Mouse (Mus musculus) forebrain, embryonic 16.5 days (tissue): Measurements from ENCODE around the gene Cfap97. TPM values are rescaled to one million over a fixed set of nuclear protein-coding genes. Genes with fewer than 3 reads are reported as not detected.
"Not testable (repeated sequence)": the region's sequence is repeated elsewhere in the genome, so short reads cannot be mapped to it uniquely, and the experiment has no call there.

Source experiments
- ATAC-seq: fragments of 200-750 bp; cut with Nextera tagmentation; 2 replicates; pipeline ENCODE4 v1.8.0; 2017; ENCODE audit warnings: mild to moderate bottlenecking, moderate library complexity
- H3K27ac ChIP-seq: fragments of 300-500 bp; sonication (generic); 2 replicates; pipeline ENCODE4 v1.5.1; 2014; ENCODE audit warnings: low read length, control low read depth
- H3K27me3 ChIP-seq: fragments of 300-500 bp; sonication (generic); replicated peaks from 2 replicates; pipeline ENCODE4 v1.6.1; 2014; ENCODE audit warnings: low read length; ENCODE audit not compliant: control insufficient read depth, insufficient read depth
- H3K36me3 ChIP-seq: fragments of 300-500 bp; sonication (generic); 2 replicates; pipeline ENCODE4 v1.6.1; 2014; ENCODE audit not compliant: control insufficient read depth, insufficient read depth
- H3K4me1 ChIP-seq: fragments of 300-500 bp; sonication (generic); replicated peaks from 2 replicates; pipeline ENCODE4 v1.6.1; 2014; ENCODE audit warnings: low read length; ENCODE audit not compliant: control insufficient read depth, insufficient read depth
- H3K4me2 ChIP-seq: fragments of 300-500 bp; sonication (generic); 2 replicates; pipeline ENCODE4 v1.6.1; 2014; ENCODE audit warnings: mild to moderate bottlenecking, low read length, control low read depth
- H3K4me3 ChIP-seq: fragments of 300-500 bp; sonication (generic); replicated peaks from 2 replicates; pipeline ENCODE4 v1.5.1; 2014; ENCODE audit warnings: mild to moderate bottlenecking, low read length, control low read depth
- H3K9ac ChIP-seq: fragments of 300-500 bp; sonication (generic); replicated peaks from 2 replicates; pipeline ENCODE4 v1.6.1; 2014; ENCODE audit warnings: low read depth, low read length, control low read depth
- H3K9me3 ChIP-seq: fragments of 300-500 bp; sonication (generic); 2 replicates; pipeline ENCODE4 v1.6.1; 2016; ENCODE audit warnings: low read length; ENCODE audit not compliant: control insufficient read depth
- WGBS: fragments of 180-500 bp; shearing (Covaris S2); extraction: QIAGEN DNeasy Blood & Tissue Kit; methylation state at CpG from one replicate; pipeline ENCODE4 v1.1.7; 2014; 5-methylcytosine and 5-hydroxymethylcytosine counted together
- polyA plus RNA-seq: library from polyadenylated mRNA; unstranded; fragments of >200 nt; fragmentation: Nextera tagmentation; extraction: Ambion mirVana; gene quantifications from 2 replicates; pipeline ENCODE4 v1.2.1, GENCODE M21; 2015

Cfap97 gene
- polyA plus RNA-seq, 1 experiment from 2014 or later, result 22.9 TPM

DNA sequence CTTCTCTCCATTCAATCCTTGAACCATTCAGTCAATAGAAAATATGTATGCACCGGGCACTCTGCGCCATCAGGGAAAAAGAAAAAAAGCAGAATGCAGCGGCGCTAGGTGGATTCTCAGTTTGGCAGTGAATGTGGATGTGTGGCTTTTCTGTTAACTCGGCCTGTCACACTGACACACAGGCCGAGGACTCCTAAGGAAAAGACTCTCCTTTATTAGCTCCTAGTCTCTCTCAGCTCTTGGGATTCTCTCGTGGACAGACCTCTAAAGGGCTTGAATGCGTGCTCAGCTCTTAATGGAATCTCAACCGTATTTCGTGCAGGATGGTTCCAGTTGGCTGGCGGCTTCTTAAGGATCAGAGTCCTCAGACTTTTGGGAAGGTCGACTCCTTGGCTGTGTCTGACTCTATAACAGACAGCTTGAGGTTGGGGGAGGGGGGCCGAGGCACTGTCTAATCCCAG is 60.1 kb downstream of the Cfap97 start:
- Histone ChIP-seq H3K9ac (peak overlapping the region; percentile 95), H3K27me3 (no peaks in the 10 kb centered on the region; the same call in 1 of the 2 replicates), H3K9me3 (no peaks in the 10 kb centered on the region), H3K4me2 (peak overlapping the region; percentile 88), H3K4me3 (peak overlapping the region; percentile 87), H3K4me1 (peaks cover 25% of the 10 kb centered on the region), H3K36me3 (peaks cover 16% of the 10 kb centered on the region), H3K27ac (peak overlapping the region; percentile 98)
- ATAC-seq, result no peak
- 7% methylated on average over 13 of the region's 13 CpGs for WGBS

DNA sequence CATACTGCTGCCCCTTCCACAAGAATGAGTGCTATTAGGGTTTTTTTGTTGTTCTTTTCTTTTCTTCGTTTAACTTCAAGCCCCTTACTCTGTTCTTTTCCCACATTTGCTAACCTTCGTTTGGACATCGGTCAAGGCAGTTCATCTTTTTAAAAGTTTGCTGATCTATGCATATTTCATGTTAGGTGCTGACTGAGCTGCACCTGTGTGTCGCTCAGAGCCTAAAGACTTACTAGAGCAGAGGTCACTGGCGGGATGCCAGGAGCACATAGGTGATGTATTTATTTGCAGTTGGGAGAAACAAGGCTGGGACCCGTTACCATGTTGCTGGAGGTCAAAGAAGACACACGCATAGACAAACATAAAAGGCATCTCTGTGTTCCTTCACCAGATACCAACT is 60.6 kb downstream of the Cfap97 start:
- no peak overlapping the region for H3K4me3 ChIP-seq
- no peak for ATAC-seq
- H3K36me3 ChIP-seq, result peaks cover 12% of the 10 kb centered on the region
- H3K27me3 ChIP-seq, result no peaks in the 10 kb centered on the region; the same call in 1 of the 2 replicates
- H3K27ac ChIP-seq, result no peak overlapping the region; the same call in 1 of the 2 replicates
- H3K4me1 ChIP-seq, result peaks cover 30% of the 10 kb centered on the region
- no peak overlapping the region for H3K9ac ChIP-seq
- H3K9me3 ChIP-seq, result no peaks in the 10 kb centered on the region
- H3K4me2 ChIP-seq, result no peak overlapping the region
- 39% methylated on average over 7 of the region's 7 CpGs for WGBS

DNA sequence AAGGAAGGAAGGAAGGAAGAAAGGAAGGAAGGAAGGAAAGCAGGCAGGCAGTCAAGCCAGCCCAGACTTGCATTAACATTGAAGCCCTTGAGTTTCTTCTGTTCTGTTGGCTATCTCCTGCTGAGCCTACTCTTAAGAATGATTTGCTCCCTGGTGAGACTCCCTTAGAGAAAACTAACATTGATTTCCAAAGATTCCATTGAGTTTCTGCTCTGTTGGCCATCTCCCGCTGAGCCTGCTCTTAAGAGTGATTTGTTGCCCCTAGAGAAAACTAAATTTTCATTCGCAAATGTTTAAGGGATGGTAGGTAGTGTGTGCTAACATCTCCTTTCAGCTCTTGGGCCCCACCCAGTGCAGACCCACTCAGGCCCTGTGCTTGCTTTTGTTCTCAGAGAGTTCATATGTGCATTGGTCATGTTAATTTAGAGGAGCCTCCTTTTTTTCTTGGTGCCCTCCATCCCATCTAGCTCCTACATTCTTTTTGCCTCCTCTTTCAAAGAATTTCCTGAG is 62.5 kb downstream of the Cfap97 start:
- H3K9me3 ChIP-seq, result no peaks in the 10 kb centered on the region
- H3K4me2 ChIP-seq, result no peak overlapping the region
- ATAC-seq, result no peak
- no peak overlapping the region for H3K4me3 ChIP-seq
- H3K9ac ChIP-seq, result no peak overlapping the region
- no peaks in the 10 kb centered on the region; the same call in 1 of the 2 replicates for H3K27me3 ChIP-seq
- peaks cover 21% of the 10 kb centered on the region for H3K4me1 ChIP-seq
- 25% methylated on average over 2 of the region's 2 CpGs for WGBS
- no peak overlapping the region for H3K27ac ChIP-seq
- H3K36me3 ChIP-seq, result peaks cover under 1% of the 10 kb centered on the region; the same call in 1 of the 2 replicates

DNA sequence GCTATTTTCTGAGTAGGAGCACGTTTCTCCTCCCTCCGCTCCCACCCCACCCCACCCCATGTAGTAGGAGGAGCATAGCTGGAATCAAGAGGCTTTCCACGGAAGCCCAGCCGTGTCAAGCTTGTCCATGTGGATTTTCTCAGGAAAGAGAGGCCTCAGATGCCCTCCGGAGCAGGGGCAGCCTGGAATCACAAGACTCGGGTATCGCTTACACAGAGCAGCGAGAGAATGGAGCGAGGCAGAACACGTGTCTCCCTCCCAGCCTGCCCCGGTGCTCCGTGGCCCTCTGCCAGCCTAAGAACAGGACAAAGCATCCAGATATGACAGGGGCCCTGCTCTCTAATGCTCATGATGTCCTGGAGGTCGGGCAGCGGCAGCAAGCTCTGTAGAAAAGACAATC is 65.3 kb downstream of the Cfap97 start:
- Histone ChIP-seq H3K36me3 (no peaks in the 10 kb centered on the region), H3K9me3 (no peaks in the 10 kb centered on the region), H3K27me3 (no peaks in the 10 kb centered on the region; the same call in 1 of the 2 replicates), H3K27ac (peak overlapping the region; percentile 65), H3K4me2 (peak overlapping the region; percentile 81), H3K4me1 (peaks cover 6% of the 10 kb centered on the region), H3K9ac (peak overlapping the region; percentile 75), H3K4me3 (peak overlapping the region; percentile 52)
- ATAC-seq, result peak; percentile 91
- 1% methylated on average over 14 of the region's 14 CpGs for WGBS

DNA sequence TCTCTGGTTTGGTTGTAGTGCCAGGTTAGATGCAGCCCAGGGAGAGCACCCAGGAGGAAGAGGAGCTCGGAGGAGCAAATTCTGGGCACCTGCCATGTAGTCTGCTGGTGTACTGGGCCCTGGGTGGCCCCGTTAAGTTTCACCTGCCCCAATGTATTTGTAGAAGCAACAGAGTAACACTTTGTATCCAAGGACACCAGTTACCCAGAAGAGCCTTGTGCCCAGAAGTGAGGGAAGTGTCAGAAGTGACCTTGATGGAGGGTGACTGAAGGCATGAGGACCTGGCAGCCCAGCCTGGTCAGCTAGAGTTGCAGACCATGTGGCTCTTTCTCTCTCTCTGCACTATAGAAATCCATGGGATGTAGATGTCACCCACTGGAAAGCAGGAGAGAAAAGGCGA is 69.0 kb downstream of the Cfap97 start:
- 76% methylated on average over 3 of the region's 3 CpGs for WGBS
- Histone ChIP-seq H3K36me3 (no peaks in the 10 kb centered on the region), H3K27me3 (no peaks in the 10 kb centered on the region), H3K4me3 (no peak overlapping the region), H3K4me1 (peaks cover 5% of the 10 kb centered on the region), H3K4me2 (no peak overlapping the region), H3K9ac (no peak overlapping the region), H3K27ac (no peak overlapping the region), H3K9me3 (no peaks in the 10 kb centered on the region)
- ATAC-seq, result no peak

DNA sequence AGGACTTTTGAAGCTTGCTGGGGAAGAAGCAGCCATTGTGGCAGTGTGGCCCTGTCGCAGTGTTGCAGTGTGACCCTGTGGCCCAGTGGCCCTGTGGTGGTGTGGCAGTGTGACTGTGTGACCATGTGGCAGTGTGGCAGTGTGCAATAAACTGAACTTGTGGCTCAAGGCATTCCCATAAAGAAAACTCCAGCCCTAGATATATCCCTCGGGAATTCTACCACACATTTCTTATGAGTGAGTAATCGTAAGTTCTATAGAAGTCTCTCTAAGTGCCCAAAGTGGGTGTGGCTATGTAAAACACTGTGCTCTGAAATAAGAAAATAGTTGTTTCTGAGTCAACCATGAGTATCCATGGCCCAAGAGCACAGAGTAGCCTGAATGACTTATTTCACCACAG is 73.9 kb downstream of the Cfap97 start:
- Histone ChIP-seq H3K27me3 (no peaks in the 10 kb centered on the region), H3K9ac (no peak overlapping the region), H3K9me3 (no peaks in the 10 kb centered on the region), H3K36me3 (no peaks in the 10 kb centered on the region), H3K4me1 (no peaks in the 10 kb centered on the region), H3K4me2 (no peak overlapping the region), H3K27ac (no peak overlapping the region), H3K4me3 (no peak overlapping the region)
- no peak for ATAC-seq
- WGBS, result 78% methylated on average over 3 of the region's 3 CpGs

DNA sequence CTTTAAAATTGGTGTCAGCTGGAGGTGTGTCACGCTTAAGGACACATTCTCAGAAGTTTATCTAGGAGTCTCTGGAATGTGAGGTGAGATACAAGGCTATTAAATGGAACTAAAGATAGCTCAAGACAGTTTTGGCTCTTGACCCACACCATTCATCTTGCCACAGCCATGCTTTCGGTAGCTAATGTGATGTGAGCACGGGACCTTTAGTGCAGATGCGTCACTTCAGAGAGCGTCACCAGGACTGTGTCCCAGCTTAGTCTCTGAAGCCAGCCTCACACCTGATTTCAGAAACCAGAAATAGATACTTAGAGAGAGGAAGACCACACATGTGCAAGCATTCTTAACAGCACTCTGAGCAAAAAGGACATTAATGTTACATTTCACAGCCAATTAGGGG is 75.1 kb downstream of the Cfap97 start:
- Histone ChIP-seq H3K27me3 (no peaks in the 10 kb centered on the region), H3K4me1 (no peaks in the 10 kb centered on the region), H3K9me3 (no peaks in the 10 kb centered on the region), H3K9ac (no peak overlapping the region), H3K4me2 (no peak overlapping the region), H3K4me3 (no peak overlapping the region), H3K36me3 (no peaks in the 10 kb centered on the region), H3K27ac (no peak overlapping the region)
- 90% methylated on average over 5 of the region's 5 CpGs for WGBS
- no peak for ATAC-seq

DNA sequence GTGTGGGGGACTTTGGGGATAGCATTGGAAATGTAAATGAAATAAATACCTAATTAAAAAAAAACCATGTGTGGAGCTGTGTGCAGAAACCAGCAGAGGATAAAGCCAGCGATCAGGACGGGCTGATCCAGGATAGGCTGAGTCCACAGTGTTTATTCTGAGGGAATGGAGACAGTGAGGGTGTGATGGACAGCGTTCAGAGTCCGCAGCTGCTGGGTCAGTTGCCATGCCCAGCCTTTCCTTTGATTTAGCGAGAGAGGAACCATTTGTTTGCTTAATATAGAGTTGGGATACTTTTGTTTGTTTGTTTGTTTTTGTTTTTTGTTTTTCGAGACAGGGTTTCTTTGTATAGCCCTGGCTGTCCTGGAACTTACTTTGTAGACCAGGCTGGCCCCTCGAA is 80.4 kb downstream of the Cfap97 start:
- not testable (repeated sequence) for H3K9ac ChIP-seq, H3K4me2 ChIP-seq, ATAC-seq, H3K27ac ChIP-seq, H3K36me3 ChIP-seq, H3K9me3 ChIP-seq, H3K4me1 ChIP-seq, H3K4me3 ChIP-seq, H3K27me3 ChIP-seq
- 81% methylated on average over 7 of the region's 7 CpGs for WGBS

DNA sequence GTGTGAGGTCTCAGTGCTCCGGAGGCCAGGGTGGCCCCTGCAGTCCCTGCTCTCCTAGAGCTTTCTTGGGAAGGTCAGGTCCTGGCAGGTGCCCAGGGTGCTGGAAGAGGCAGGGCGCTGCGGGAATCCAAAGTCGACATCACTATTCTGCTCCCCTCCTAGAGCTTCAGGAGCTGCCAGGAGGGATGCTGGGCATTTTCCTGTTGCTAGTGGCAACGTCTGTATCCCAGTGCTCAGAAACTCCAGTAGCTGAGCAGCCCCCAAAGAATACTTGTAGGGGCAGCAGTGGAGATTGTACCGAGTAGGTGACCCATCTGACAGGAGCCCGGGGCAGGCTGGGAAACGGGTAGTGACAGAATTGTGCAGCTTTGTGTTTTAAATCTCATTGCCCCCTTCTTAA is 81.2 kb downstream of the Cfap97 start:
- 45% methylated on average over 8 of the region's 8 CpGs for WGBS

DNA sequence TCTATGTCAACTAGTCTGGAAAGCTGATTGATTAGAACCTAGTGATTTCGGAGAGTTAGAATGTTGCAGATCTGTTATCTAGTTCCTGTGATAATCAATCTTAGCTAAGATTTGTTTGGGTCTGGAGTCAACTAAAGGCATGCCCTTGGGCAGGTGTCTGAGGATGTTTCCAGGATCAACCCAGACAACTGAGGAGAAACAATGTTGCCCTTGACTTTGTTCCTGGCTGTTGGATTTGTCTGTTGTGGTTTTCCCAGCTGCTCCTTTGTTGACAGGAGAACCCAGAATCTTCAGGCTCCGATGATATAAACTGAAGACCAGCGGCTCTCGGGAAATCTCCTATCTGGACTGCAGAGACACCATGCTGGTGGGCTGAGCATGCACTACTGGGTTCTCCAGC is 83.2 kb downstream of the Cfap97 start:
- H3K36me3 ChIP-seq, result no peaks in the 10 kb centered on the region
- H3K9ac ChIP-seq, result no peak overlapping the region
- no peak for ATAC-seq
- no peak overlapping the region for H3K27ac ChIP-seq
- 90% methylated on average over 4 of the region's 4 CpGs for WGBS
- H3K4me2 ChIP-seq, result no peak overlapping the region
- no peak overlapping the region for H3K4me3 ChIP-seq
- H3K27me3 ChIP-seq, result 0 out of 2 replicates have a peak, but pooled peaks cover under 1% of the 10 kb centered on the region
- no peaks in the 10 kb centered on the region for H3K4me1 ChIP-seq
- no peaks in the 10 kb centered on the region for H3K9me3 ChIP-seq

More for the DNA sequence above, 81.2 kb downstream of the Cfap97 start:
- no peaks in the 10 kb centered on the region for H3K9me3 ChIP-seq
- H3K36me3 ChIP-seq, result no peaks in the 10 kb centered on the region
- no peak overlapping the region for H3K27ac ChIP-seq
- H3K4me3 ChIP-seq, result no peak overlapping the region
- no peaks in the 10 kb centered on the region for H3K4me1 ChIP-seq
- no peak overlapping the region for H3K9ac ChIP-seq
- no peak overlapping the region for H3K4me2 ChIP-seq
- no peaks in the 10 kb centered on the region for H3K27me3 ChIP-seq
- ATAC-seq, result peak; percentile 36; the same call in 1 of the 2 replicates
